Mouse (Mus musculus): Measurements from ENCODE around the gene Lrrfip1.

Gene Lrrfip1

DNA sequence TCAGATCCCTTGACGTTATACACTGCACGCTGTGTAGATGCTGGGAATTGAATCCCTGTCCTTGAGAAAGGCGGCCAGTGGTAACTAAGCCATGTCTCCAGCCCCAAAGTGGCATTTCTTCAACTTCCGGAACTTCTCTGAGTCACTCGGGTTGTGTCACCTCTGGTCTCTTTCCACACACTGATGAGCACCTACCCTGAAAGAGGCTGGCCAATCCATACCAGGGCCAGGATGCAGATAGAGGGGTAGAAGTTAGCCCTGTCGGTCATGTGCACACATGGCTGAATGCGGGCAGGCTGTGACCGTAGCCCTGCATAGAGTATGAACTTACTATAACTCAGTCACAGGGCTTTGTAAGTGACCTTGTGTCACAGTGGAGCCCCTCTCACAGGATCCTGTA, 57.9 kb downstream of the Lrrfip1 start:
- DNase-seq (ENCODE audit: low spot score), result no peak

DNA sequence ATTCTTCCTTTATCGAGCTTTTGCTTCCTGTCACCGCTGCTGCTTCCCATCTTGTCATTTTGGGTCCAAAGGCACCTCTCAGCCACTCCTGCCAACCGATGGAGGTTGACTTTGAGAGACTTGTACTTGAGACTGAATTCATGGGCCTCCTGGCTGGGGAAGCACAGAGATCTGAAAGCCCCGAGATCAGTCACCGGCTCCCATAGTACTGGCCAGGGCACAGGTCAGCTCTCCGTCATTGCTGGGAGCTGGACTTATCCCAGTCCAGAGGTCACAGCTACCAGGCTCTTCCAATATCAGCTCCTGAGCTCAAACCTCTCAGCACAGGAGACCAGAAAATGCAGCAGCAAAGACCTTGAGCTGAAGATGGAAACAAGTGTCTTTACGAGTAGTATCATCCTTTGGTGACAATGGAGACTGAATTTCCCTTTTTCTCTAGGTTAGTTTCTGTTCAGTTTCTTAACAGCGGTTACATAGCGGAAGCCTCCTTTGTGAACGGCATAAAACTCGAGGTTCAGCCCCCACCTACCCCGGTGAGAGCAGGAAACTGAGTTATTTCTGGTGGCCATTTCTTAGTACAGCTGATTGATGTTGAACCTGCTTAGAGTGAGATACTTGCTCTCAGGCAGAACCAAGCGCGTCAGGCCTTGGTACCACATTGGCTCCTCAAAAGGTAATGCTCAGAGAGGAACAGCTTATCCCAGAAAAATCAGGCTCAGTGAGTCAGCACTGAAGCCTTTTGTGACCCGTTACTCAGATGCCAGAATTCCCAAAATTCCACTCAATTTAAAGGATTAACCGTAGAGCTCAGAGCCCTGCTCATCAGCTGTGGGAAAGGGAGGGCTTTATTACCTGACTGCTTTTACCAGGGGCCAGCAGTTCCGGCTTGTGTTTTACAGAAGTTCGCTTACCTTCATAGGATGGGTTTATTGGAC, 59.0 kb downstream of the Lrrfip1 start:
- no peak for DNase-seq (ENCODE audit: low spot score)

GRCm38 (mm10) chr1:91058251-91058650, 59.7 kb downstream of the Lrrfip1 start:
- no peak for DNase-seq (ENCODE audit: low spot score)

DNA sequence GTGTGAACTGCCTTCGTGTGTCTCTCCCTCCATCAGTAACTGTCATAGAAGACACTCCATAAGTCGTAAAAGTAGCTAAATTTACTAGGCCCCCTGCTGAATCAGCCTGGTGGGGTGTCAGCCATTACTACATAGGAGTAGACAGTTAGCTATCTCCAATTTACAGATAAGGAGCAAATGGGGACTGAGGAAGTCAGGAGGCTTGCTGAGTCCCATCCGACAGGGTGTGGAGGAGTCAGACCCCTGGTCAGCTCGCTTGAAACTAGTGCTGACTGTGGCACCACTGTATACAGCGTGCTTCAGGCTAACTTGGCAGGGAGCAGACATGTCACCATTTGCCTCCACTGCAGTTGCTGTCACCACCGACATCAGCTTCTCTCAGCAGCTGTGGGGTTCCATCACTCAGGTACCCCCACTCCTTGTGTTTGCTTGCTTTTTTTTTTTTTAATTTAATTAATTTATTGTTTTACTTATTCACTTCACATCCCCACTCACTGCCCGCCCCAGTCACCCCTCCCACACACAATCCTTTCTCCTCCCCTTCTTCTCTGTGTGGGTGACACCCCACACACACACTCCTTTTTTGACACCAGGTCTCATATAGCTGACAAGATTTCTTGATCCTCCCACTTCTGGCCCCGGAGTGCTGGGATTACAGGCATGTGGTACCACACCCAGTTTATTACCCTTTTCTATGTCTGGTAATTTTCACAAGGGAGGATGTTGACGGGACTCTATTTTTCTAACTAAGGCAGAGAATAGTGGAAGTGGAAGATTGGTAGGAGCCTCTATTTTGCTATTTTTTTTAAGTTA, 61.5 kb downstream of the Lrrfip1 start:
- no peak for DNase-seq (ENCODE audit: low spot score)

DNA sequence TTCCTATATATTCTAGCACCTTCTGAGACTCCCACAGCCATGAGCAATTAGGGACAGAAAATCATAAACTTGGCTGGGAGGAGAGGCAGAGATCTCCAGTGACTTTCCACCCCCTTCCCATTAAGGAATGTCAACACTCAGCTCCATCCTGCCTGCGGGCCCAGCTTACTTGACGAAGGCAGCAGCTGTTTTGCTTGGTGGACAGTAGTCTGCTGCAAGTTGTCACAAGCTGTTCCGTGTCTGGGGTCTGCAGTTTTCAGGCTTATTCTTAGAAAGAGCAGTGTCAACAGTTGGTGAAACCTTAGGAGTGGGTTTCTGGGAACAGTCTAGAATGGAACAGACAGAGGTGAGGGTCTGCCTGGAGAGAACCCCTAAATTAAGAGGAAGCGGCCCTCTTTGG, 62.6 kb downstream of the Lrrfip1 start:
- no peak for DNase-seq (ENCODE audit: low spot score)

DNA sequence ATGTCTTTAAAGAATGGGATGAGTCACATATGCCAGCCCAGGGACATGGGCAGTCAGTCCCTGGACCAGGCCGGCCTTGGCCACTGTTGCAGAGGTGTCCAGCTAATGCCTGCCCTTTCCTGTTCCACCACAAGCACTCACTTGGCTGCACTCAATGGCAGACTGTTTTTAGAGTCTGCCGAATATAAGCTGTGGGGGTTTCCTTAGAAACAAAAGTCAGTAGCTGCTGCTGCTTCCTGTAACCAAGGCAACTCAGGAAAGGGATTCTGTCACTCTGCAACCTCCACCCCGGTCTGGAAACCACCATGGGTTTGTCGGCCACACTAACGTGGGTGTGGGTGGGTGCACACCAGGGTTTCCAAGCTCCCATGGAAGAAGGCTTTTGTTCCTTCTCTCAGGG, 63.8 kb downstream of the Lrrfip1 start:
- no peak for DNase-seq (ENCODE audit: low spot score)

- DNase-seq (ENCODE audit: low spot score), result no peak
These were observed 65.5 kb downstream of the Lrrfip1 start for GRCm38 (mm10) chr1:91064053-91064452.

GRCm38 (mm10) chr1:91064903-91065525, 66.5 kb downstream of the Lrrfip1 start:
- DNase-seq (ENCODE audit: low spot score), result no peak

GRCm38 (mm10) chr1:91066061-91066460, 67.5 kb downstream of the Lrrfip1 start:
- no peak for DNase-seq (ENCODE audit: low spot score)

DNA sequence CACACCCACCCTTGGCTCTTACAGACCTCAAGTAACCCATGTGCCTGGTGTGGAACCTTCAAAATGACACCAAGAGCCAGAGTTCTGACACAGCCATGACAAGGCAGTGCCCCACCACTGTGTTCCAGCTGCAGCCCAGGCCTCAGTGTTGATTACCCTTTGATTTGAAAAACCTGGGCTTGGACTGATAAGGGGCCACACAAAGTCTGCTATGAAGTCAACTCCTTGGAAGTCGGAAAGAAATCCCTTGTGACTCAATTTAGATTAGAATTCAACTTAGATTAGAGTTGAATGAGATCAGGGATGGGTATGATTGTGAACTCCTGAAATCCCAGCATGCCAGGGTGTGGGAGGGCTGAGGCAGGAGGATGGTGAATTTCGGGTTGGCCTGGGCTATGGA, 68.1 kb downstream of the Lrrfip1 start:
- DNase-seq (ENCODE audit: low spot score), result no peak

DNA sequence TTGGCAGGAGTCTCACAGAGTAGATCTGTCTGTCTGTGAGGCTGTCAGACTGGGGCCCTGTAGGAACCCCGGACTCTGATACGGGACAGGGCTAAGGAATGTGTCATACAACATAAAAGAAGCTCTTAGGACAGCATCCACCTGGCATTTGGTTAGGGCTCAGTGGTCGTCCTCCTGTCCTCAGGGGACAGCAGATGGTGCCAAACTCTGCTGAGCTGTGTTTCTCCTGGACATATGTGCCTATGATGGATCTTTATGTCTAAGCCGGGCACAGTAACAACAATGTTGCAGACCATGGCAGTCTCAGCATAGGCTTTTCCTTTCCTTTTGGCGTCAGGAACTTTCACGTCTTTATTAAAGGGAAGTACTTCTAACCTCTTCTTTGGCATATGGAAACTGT, 69.2 kb downstream of the Lrrfip1 start:
- no peak for DNase-seq (ENCODE audit: low spot score)

GRCm38 (mm10) chr1:91069575-91069974, 71.0 kb downstream of the Lrrfip1 start:
- DNase-seq (ENCODE audit: low spot score), result no peak

- no peak for DNase-seq (ENCODE audit: low spot score)
These were observed 72.0 kb downstream of the Lrrfip1 start for GRCm38 (mm10) chr1:91070547-91070946.

DNA sequence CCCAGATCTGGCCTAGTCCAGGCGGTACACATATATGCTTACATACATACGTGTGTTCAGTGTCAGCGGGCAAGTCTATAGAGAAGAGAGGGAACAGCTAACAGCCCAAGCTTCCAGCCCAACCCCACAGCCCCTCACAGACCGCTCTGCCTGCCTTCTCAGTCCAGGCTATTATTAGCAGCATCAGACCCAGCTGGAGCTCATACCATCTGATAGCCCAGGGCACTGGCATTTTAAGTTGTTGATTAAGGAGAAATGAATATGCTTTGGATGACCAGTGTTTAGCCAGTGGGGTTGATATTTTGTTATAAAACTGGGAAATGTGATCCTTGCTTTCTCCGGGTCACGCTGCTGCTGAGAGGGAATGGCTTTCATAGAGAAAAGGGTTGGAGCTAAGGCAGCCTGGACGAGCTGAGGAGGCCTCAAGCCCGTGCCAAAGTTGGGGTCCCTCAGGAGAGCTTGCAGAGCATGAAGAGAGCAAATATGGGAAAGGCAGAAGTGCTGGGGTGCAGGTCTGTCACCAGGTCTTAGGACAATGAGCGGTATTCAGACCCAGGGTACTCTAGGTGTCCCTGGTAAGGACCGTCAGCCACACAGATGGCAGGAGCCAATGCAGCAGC, 73.2 kb downstream of the Lrrfip1 start:
- DNase-seq (ENCODE audit: low spot score), result no peak

GRCm38 (mm10) chr1:91076946-91077345, 78.4 kb downstream of the Lrrfip1 start:
- no peak for DNase-seq (ENCODE audit: low spot score)

DNA sequence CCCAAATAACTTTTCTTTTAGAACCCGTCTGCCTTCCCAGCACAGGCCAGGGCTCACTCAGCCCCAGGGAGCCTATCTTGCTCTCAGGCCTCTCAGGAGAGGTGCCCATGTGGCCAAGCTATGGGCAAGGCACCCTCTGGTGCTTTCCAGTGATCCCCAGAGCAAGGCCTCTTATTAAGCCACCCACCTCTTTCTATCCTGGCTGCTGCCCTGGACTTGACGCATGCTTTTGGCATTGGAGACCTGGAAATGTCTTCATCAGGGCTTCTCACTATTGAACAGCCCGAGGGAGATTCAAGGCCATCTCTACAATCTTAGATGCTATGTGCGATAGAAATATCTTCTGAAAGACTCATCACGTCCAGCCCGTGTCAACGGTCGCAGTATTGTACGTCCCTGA, 78.9 kb downstream of the Lrrfip1 start:
- DNase-seq (ENCODE audit: low spot score), result no peak

DNA sequence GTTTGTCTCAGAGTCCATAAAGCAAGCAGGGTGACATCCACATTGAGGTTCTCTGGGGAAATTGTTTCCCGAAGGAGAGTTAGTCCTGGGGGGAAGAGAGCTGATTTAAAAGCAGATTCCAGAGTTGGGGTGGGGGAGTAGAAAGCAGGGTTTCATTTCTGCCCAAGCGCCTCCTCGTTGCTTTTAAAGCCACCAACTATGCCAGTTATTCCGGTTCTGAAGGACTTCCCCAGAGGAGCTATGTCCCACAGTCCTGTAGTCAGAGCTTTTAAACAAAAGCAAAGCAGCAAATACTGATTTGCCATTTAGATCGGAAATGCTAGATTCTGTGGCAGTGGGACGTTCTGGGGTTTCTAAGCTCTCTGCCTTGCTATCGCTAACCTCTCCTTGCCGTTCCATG, 79.4 kb downstream of the Lrrfip1 start:
- DNase-seq (ENCODE audit: low spot score), result no peak

- DNase-seq (ENCODE audit: low spot score), result no peak
These were observed 81.3 kb downstream of the Lrrfip1 start for GRCm38 (mm10) chr1:91079740-91080422.

DNA sequence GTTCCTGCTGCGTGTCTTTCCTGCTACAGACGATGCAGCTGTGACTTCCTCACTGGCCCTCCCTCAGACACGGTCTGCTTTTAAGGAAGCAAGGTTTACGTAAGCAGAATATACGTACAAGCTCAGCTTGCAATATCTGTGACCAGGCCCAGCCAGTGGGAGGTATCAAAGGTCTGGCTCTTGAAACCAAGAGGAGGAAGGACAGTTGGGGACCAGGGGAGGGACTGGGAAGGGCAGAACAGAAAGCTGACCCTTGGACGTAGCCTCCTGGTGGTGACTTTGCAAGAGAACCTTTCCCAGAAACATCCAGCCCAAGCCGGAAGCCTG, 81.8 kb downstream of the Lrrfip1 start:
- no peak for DNase-seq (ENCODE audit: low spot score)

GRCm38 (mm10) chr1:91084374-91084773, 85.8 kb downstream of the Lrrfip1 start:
- DNase-seq (ENCODE audit: low spot score), result no peak

DNA sequence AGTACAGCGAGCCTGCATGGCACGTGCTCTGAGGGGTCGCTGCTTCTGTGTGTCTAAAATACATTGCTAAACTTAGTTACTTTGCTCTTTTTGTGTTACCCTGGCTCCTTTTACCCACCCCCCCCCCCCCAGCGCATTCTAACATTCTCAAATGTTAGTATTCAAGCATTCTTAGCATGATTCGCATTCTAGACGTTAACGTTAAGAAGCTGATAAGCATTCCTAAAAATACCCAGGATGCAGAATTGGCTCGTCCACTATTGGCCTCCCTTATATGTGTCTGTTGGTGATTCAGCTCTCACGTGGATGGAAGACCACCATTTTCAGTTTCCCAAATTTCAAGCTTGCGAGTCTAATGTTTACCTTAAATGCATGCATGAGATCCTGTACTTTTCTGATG, 86.5 kb downstream of the Lrrfip1 start:
- DNase-seq (ENCODE audit: low spot score), result no peak

DNA sequence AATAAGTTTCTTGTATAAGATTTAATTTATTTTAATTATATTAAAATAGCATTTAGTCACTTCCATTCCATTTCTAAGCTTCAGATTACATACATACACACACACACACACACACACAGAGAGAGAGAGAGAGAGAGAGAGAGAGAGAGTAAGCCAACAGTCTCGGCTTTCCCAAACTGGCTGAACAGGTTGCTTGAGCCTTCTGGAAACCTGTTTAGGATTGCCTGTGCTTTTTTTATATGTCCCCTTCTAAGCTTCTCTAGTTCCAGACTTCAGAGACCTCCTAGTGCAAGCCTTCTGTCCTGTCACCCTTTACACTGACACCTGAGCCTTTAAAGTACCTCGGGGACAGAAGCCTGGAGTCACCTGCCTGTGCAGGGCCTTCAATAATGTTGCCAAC, 87.1 kb downstream of the Lrrfip1 start:
- DNase-seq (ENCODE audit: low spot score), result no peak
